Mouse (Mus musculus) cerebellum, adult 2 months (tissue): ENCODE results near the gene Rxfp4. TPM values are rescaled to one million over a fixed set of nuclear protein-coding genes. Genes with fewer than 3 reads are reported as not detected.

ENCODE experiments used
- DNase-seq, 2 experiments: peaks; one replicate each; pipeline ENCODE4 v3.0.0; 2021
- H3K27ac ChIP-seq: fragments of 200-500 bp; 2 replicates; pipeline ENCODE4 v1.5.1; 2012; ENCODE audit warnings: low read length, control low read depth, inconsistent platforms; ENCODE audit not compliant: insufficient read depth
- H3K27me3 ChIP-seq: fragments of 200-500 bp; 2 replicates; pipeline ENCODE4 v1.6.1; 2012; ENCODE audit warnings: inconsistent platforms, mild to moderate bottlenecking, low read length, moderate library complexity; ENCODE audit not compliant: control insufficient read depth, insufficient read depth
- H3K4me1 ChIP-seq: fragments of 200-500 bp; 2 replicates; pipeline ENCODE4 v1.6.1; 2011; ENCODE audit warnings: low read length; ENCODE audit not compliant: control insufficient read depth, insufficient read depth
- H3K4me3 ChIP-seq: fragments of 200-500 bp; replicated peaks from 2 replicates; pipeline ENCODE3; 2011; ENCODE audit warnings: mild to moderate bottlenecking, low read depth, low read length, control low read depth; ENCODE audit not compliant: insufficient read depth
- CTCF ChIP-seq: fragments of 200-500 bp; IDR thresholded peaks from 2 replicates; pipeline ENCODE4 v1.5.1; 2011; ENCODE audit warnings: low read depth, mild to moderate bottlenecking, control low read depth, low read length, moderate library complexity, borderline replicate concordance; ENCODE audit not compliant: insufficient read depth
- POLR2A ChIP-seq: fragments of 200-500 bp; IDR thresholded peaks from 2 replicates; pipeline ENCODE4 v1.6.1; 2011; ENCODE audit warnings: low read length, control low read depth, borderline replicate concordance; ENCODE audit not compliant: insufficient read depth
- WGBS: fragments of 180-500 bp; shearing (Covaris S2); methylation state at CpG from one replicate; pipeline ENCODE4 v1.1.7; 2018; 5-methylcytosine and 5-hydroxymethylcytosine counted together
- polyA plus RNA-seq: library from polyadenylated mRNA; depleted of rRNA; stranded (reverse); fragments of >200 nt; gene quantifications from 2 replicates; pipeline ENCODE4 v1.2.3, GENCODE M21; 2012

The Rxfp4 gene
- polyA plus RNA-seq, 1 experiment = not detected

DNA sequence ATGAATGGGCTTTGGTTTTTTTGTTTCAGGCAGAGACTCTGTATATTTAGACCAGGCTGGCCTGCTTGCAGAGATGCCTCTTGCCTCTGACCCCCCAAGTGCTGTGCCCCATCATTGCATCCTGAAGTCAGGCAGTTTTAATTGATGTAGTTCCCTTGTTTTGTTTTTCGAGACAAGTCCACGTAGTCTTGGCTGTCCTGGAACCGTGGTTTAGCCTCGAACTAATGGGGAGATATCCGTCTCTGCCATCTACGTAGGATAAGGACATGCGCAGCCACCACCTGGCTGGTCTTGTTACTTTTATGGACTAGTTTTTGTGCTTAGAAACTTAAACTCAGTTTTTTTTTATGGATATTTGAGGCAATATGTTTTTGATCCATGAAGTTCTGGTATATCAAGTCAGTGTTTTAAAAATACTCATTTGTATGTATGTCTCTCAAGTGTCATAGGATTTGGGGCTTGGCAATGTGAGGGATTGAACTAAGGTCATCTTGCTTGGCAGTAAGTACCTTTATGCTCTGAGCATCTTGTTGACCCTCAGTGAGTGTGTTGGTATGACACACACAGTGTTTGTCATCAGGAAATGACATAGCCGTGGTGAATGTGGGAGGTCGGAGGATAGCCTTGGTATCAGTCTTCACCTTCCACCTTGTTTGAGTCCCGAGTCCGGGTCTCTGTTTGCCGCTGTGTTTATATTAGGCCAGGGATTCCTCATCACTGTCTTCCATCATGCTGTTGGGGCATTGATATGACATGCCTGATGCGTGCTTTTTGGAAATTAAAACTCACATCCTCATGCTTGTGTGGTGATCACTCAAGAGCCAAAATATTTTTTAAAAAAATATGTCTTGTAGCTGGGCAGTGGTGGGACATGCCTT lies 34.0 kb upstream of the Rxfp4 start:
- no peaks in the 10 kb centered on the region for H3K27me3 ChIP-seq
- peak overlapping the region; percentile 93; the same call in 1 of the 2 replicates for H3K27ac ChIP-seq
- TF ChIP-seq POLR2A (no peak), CTCF (no peak)
- peak overlapping the region; percentile 93 for H3K4me3 ChIP-seq
- H3K4me1 ChIP-seq = peaks cover 5% of the 10 kb centered on the region; the same call in 1 of the 2 replicates
- no peak for DNase-seq
- WGBS = 23% methylated on average over 13 of the region's 13 CpGs

- DNase-seq = peak in 1 of 2 experiments; percentile 61
- no peak for TF ChIP-seq POLR2A
- TF ChIP-seq CTCF = no peak
- Histone ChIP-seq H3K27me3 (no peaks in the 10 kb centered on the region), H3K4me1 (peaks cover 5% of the 10 kb centered on the region; the same call in 1 of the 2 replicates), H3K4me3 (peak overlapping the region; percentile 93), H3K27ac (peak overlapping the region; percentile 93)
- under 1% methylated on average over 45 of the region's 45 CpGs for WGBS
These were observed 33.1 kb upstream of the Rxfp4 start for GRCm38 (mm10) chr3:88685958-88686451.

GRCm38 (mm10) chr3:88684980-88685941 lies 32.3 kb upstream of the Rxfp4 start, which contains the start of gene Khdc4:
Khdc4 (plus strand) TSS chr3:88685803.
- Histone ChIP-seq H3K4me3 (peak within 1 kb of the TSS; percentile 93), H3K27me3 (no peaks in the 10 kb centered on the region), H3K4me1 (peaks cover 5% of the 10 kb centered on the region; the same call in 1 of the 2 replicates), H3K27ac (peak within 1 kb of the TSS; percentile 93)
- DNase-seq = peak; percentile 96 to 99
- WGBS = under 1% methylated on average over 47 of the region's 47 CpGs
- TF ChIP-seq CTCF (no peak), POLR2A (peak; percentile 90)

DNA sequence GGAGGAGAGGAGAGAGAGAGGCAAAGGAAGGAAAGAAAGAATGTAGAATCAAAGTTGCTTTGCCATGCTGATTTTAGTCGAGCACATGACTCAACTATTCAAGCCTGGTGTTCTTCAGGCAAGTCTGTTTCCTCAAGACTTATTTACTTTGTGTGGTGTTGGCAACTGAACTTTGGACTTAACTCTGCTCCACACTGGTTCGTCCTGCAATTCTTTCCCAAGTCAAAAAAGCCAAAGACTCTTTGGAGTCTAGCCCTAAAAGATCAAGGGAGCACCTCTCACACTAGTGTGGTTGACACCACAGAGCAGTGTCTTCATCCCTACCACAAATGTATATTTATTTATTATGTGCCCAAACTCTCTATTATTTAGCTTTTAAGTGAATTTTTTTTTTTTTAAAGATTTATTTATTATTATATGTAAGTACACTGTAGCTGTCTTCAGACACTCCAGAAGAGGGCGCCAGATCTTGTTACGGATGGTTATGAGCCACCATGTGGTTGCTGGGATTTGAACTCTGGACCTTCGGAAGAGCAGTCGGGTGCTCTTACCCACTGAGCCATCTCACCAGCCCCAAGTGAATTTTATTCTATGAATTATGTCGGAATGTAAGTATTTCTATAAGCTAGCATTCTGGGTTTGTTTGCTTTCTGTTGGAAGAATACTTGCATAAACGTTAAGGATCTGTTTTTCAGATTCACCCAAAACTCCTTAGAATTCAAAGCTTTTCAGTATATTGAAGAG lies 31.5 kb upstream of the Rxfp4 start:
- Histone ChIP-seq H3K27ac (no peak overlapping the region), H3K4me1 (peaks cover 5% of the 10 kb centered on the region; the same call in 1 of the 2 replicates), H3K4me3 (no peak overlapping the region), H3K27me3 (no peaks in the 10 kb centered on the region)
- 48% methylated on average over 8 of the region's 8 CpGs for WGBS
- no peak for TF ChIP-seq POLR2A
- TF ChIP-seq CTCF = no peak
- no peak for DNase-seq

- Histone ChIP-seq H3K27ac (no peak overlapping the region), H3K4me1 (peaks cover 5% of the 10 kb centered on the region; the same call in 1 of the 2 replicates), H3K4me3 (no peak overlapping the region), H3K27me3 (no peaks in the 10 kb centered on the region)
- WGBS = 95% methylated on average over 2 of the region's 2 CpGs
- no peak for DNase-seq
- TF ChIP-seq POLR2A (no peak), CTCF (no peak)
These were observed 30.9 kb upstream of the Rxfp4 start for GRCm38 (mm10) chr3:88683814-88684213.

DNA sequence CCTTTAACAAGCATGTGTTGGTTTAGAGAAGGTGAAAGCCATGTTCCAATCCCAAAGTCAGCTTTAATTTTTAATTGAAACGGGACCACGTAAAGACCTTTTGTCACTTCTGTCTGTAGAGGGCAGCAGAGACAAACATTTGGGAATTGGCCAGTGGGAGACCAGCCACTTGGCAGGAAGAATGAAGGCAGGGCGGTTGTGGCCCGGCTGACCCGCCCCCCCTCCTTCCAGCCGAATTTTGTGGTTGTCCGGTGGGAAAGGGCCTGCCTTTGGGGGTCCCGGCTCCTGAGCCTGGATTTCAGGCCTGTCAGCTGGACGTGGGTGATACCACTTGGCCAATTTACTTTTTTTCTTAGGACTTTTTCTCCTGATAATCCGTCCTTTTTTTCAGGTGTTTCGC lies 24.5 kb upstream of the Rxfp4 start:
- no peaks in the 10 kb centered on the region for H3K27me3 ChIP-seq
- peak overlapping the region; percentile 49 for H3K4me3 ChIP-seq
- no peak for TF ChIP-seq POLR2A
- TF ChIP-seq CTCF = peak; percentile 74; the same call in 1 of the 2 replicates
- no peaks in the 10 kb centered on the region for H3K4me1 ChIP-seq
- peak; percentile 79 to 80 for DNase-seq
- WGBS = 2% methylated on average over 11 of the region's 11 CpGs
- H3K27ac ChIP-seq = no peak overlapping the region
